Mouse (Mus musculus) cerebellum, adult 2 months (tissue): ENCODE data around the gene Tmem248. TPM values are rescaled to one million over a fixed set of nuclear protein-coding genes. Genes with fewer than 3 reads are reported as not detected.
"Not testable (repeated sequence)": the region's sequence is repeated elsewhere in the genome, so short reads cannot be mapped to it uniquely, and the experiment has no call there.

Experiments
- DNase-seq, 2 experiments: peaks; one replicate each; pipeline ENCODE4 v3.0.0; 2021
- H3K27ac ChIP-seq: fragments of 200-500 bp; 2 replicates; pipeline ENCODE4 v1.5.1; 2012; ENCODE audit warnings: low read length, control low read depth, inconsistent platforms; ENCODE audit not compliant: insufficient read depth
- H3K27me3 ChIP-seq: fragments of 200-500 bp; 2 replicates; pipeline ENCODE4 v1.6.1; 2012; ENCODE audit warnings: inconsistent platforms, mild to moderate bottlenecking, low read length, moderate library complexity; ENCODE audit not compliant: control insufficient read depth, insufficient read depth
- H3K4me1 ChIP-seq: fragments of 200-500 bp; 2 replicates; pipeline ENCODE4 v1.6.1; 2011; ENCODE audit warnings: low read length; ENCODE audit not compliant: control insufficient read depth, insufficient read depth
- H3K4me3 ChIP-seq: fragments of 200-500 bp; replicated peaks from 2 replicates; pipeline ENCODE3; 2011; ENCODE audit warnings: mild to moderate bottlenecking, low read depth, low read length, control low read depth; ENCODE audit not compliant: insufficient read depth
- CTCF ChIP-seq: fragments of 200-500 bp; IDR thresholded peaks from 2 replicates; pipeline ENCODE4 v1.5.1; 2011; ENCODE audit warnings: low read depth, mild to moderate bottlenecking, control low read depth, low read length, moderate library complexity, borderline replicate concordance; ENCODE audit not compliant: insufficient read depth
- POLR2A ChIP-seq: fragments of 200-500 bp; IDR thresholded peaks from 2 replicates; pipeline ENCODE4 v1.6.1; 2011; ENCODE audit warnings: low read length, control low read depth, borderline replicate concordance; ENCODE audit not compliant: insufficient read depth
- WGBS: fragments of 180-500 bp; shearing (Covaris S2); methylation state at CpG from one replicate; pipeline ENCODE4 v1.1.7; 2018; 5-methylcytosine and 5-hydroxymethylcytosine counted together
- polyA plus RNA-seq: library from polyadenylated mRNA; depleted of rRNA; stranded (reverse); fragments of >200 nt; gene quantifications from 2 replicates; pipeline ENCODE4 v1.2.3, GENCODE M21; 2012

The Tmem248 gene
- polyA plus RNA-seq, 1 experiment, result 38.1 TPM

GRCm38 (mm10) chr5:130255017-130255720 lies 38.3 kb downstream of the Tmem248 start, which contains the start of the genes Sbds and Tyw1:
Gene Sbds (minus strand): TSS chr5:130255530.
Gene Tyw1 (plus strand): TSS chr5:130255619.
- Histone ChIP-seq H3K27ac (peak within 1 kb of the TSS; percentile 53; the same call in 1 of the 2 replicates), H3K4me1 (no peaks in the 10 kb centered on the region; the same call in 1 of the 2 replicates), H3K27me3 (no peaks in the 10 kb centered on the region), H3K4me3 (peak within 1 kb of the TSS; percentile 79)
- under 1% methylated on average over 52 of the region's 52 CpGs for whole genome bisulfite sequencing
- TF ChIP-seq CTCF, result no peak
- peak; percentile 87 for TF ChIP-seq POLR2A
- peak; percentile 97 to 98 for DNase-seq

GRCm38 (mm10) chr5:130255799-130256525 lies 39.1 kb downstream of the Tmem248 start:
- 26% methylated on average over 20 of the region's 20 CpGs for WGBS
- not testable (repeated sequence) for H3K4me1 ChIP-seq, H3K27ac ChIP-seq, H3K27me3 ChIP-seq, H3K4me3 ChIP-seq, DNase-seq

GRCm38 (mm10) chr5:130256678-130257271 lies 39.9 kb downstream of the Tmem248 start:
- H3K27ac ChIP-seq, result peak overlapping the region; percentile 26; the same call in 1 of the 2 replicates
- H3K4me3 ChIP-seq, result peak overlapping the region; percentile 82
- peak; percentile 93 to 97 for DNase-seq
- H3K27me3 ChIP-seq, result no peaks in the 10 kb centered on the region
- under 1% methylated on average over 25 of the region's 25 CpGs for WGBS
- no peak for TF ChIP-seq CTCF
- peak; percentile 66; the same call in 1 of the 2 replicates for TF ChIP-seq POLR2A
- H3K4me1 ChIP-seq, result no peaks in the 10 kb centered on the region; the same call in 1 of the 2 replicates

- DNase-seq, result peak in 1 of 2 experiments; percentile 24
- H3K27ac ChIP-seq, result no peak overlapping the region
- TF ChIP-seq POLR2A (no peak), CTCF (no peak)
- no peaks in the 10 kb centered on the region; the same call in 1 of the 2 replicates for H3K4me1 ChIP-seq
- no peaks in the 10 kb centered on the region for H3K27me3 ChIP-seq
- 4% methylated on average over 8 of the region's 8 CpGs for WGBS
- H3K4me3 ChIP-seq, result peak overlapping the region; percentile 82
These were observed 40.4 kb downstream of the Tmem248 start for GRCm38 (mm10) chr5:130257303-130257702.

GRCm38 (mm10) chr5:130263454-130263853 lies 46.6 kb downstream of the Tmem248 start:
- 74% methylated on average over 11 of the region's 11 CpGs for WGBS
- no peak for DNase-seq
- Histone ChIP-seq H3K4me1 (no peaks in the 10 kb centered on the region), H3K4me3 (no peak overlapping the region), H3K27me3 (no peaks in the 10 kb centered on the region), H3K27ac (no peak overlapping the region)
- TF ChIP-seq CTCF (no peak), POLR2A (no peak)

GRCm38 (mm10) chr5:130264433-130265005 lies 47.6 kb downstream of the Tmem248 start:
- no peak overlapping the region for H3K27ac ChIP-seq
- no peaks in the 10 kb centered on the region for H3K27me3 ChIP-seq
- no peak overlapping the region for H3K4me3 ChIP-seq
- TF ChIP-seq POLR2A (no peak), CTCF (no peak)
- WGBS, result 87% methylated on average over 6 of the region's 6 CpGs
- no peak for DNase-seq
- H3K4me1 ChIP-seq, result no peaks in the 10 kb centered on the region; the same call in 1 of the 2 replicates

GRCm38 (mm10) chr5:130266651-130267050 lies 49.8 kb downstream of the Tmem248 start:
- Histone ChIP-seq H3K4me1 (no peaks in the 10 kb centered on the region; the same call in 1 of the 2 replicates), H3K27ac (no peak overlapping the region), H3K4me3 (no peak overlapping the region), H3K27me3 (no peaks in the 10 kb centered on the region)
- WGBS, result 72% methylated on average over 7 of the region's 7 CpGs
- TF ChIP-seq CTCF, result peak; percentile 49; the same call in 1 of the 2 replicates
- no peak for TF ChIP-seq POLR2A
- peak; percentile 23 to 39 for DNase-seq
